Mouse (Mus musculus): ENCODE measurements around the gene Evi2a.

DNA sequence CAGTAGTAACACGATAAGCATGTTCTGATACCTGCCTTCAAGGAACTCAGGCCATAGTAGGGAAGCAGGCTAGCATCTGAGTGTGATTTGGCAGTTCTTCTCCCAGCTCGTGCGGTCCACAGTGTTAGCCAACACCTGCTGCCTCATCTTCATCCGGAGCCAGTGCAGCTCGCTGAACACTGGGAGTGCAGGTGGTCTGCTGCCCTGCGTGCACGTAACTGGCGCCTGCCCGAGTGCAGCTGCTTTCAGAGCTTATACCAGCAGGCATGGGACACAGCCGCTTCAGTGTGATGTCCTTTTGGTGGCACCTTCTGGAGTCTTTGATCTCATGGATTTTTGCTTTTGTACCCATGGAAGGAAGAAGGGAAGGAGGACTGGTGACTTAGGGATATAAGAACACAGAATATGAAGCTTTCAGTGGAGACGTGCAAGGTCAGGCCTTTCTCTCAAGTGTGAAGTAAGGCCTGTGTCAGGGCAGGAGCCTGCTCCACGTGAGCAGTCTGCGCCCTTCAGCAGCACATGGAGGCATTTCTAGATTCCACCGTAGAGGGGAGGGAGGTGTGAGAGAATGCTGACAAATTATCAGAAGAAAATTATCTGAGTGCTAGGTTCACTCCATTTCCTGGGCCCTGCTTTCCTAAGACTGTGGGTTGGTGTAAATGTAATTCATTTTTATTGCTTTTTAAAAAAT is 45.1 kb upstream of the Evi2a start:
- TF ChIP-seq CTCF (IDR thresholded peaks at IDR 0.05; ENCODE audit: control insufficient read depth, insufficient read depth, low read length): no peak
- TF ChIP-seq POLR2A (IDR thresholded peaks at IDR 0.05; ENCODE audit: borderline replicate concordance, control insufficient read depth, low read depth, low read length): no peak

Measured in bone marrow, adult 2 months (tissue).